Mouse (Mus musculus) limb, embryonic 11.5 days (tissue): ENCODE results near the gene Zfp385b. TPM values are rescaled to one million over a fixed set of nuclear protein-coding genes. Genes with fewer than 3 reads are reported as not detected.

Experiments
- ATAC-seq: fragments of 200-750 bp; cut with Nextera tagmentation; 2 replicates; pipeline ENCODE4 v1.8.0; 2017; ENCODE audit warnings: low read depth; ENCODE audit not compliant: insufficient number of reproducible peaks, low FRiP score, low TSS enrichment
- DNase-seq: peaks from one replicate; pipeline ENCODE4 v3.0.0-alpha.2; 2015; ENCODE audit warnings: low spot score
- H3K27ac ChIP-seq: fragments of 300-500 bp; sonication (generic); replicated peaks from 2 replicates; pipeline ENCODE4 v1.5.1; 2014; ENCODE audit warnings: low read depth, mild to moderate bottlenecking, low read length
- H3K27me3 ChIP-seq: fragments of 300-500 bp; sonication (generic); 2 replicates; pipeline ENCODE4 v1.6.1; 2014; ENCODE audit warnings: mild to moderate bottlenecking, low read length, mixed read lengths; ENCODE audit not compliant: control insufficient read depth, insufficient read depth
- H3K36me3 ChIP-seq: fragments of 300-500 bp; sonication (generic); 2 replicates; pipeline ENCODE4 v1.6.1; 2014; ENCODE audit warnings: mild to moderate bottlenecking, low read length, moderate library complexity, mixed read lengths; ENCODE audit not compliant: control insufficient read depth, insufficient read depth
- H3K4me1 ChIP-seq: fragments of 300-500 bp; sonication (generic); 2 replicates; pipeline ENCODE4 v1.6.1; 2014; ENCODE audit warnings: low read length, mixed read lengths; ENCODE audit not compliant: control insufficient read depth, insufficient read depth
- H3K4me2 ChIP-seq: fragments of 300-500 bp; sonication (generic); 2 replicates; pipeline ENCODE4 v1.6.1; 2014; ENCODE audit warnings: low read depth, mild to moderate bottlenecking, moderate library complexity; ENCODE audit not compliant: severe bottlenecking
- H3K4me3 ChIP-seq: fragments of 300-500 bp; sonication (generic); 2 replicates; pipeline ENCODE4 v1.5.1; 2014; ENCODE audit warnings: low read depth, low read length
- H3K9ac ChIP-seq: fragments of 300-500 bp; sonication (generic); 2 replicates; pipeline ENCODE4 v1.6.1; 2014; ENCODE audit warnings: mild to moderate bottlenecking, low read length
- H3K9me3 ChIP-seq: fragments of 300-500 bp; sonication (generic); 2 replicates; pipeline ENCODE4 v1.6.1; 2016; ENCODE audit warnings: low read length; ENCODE audit not compliant: control insufficient read depth
- WGBS: fragments of 180-500 bp; shearing (Covaris S2); extraction: QIAGEN DNeasy Blood & Tissue Kit; methylation state at CpG from one replicate; pipeline ENCODE4 v1.1.7; 2014; 5-methylcytosine and 5-hydroxymethylcytosine counted together
- polyA plus RNA-seq: library from polyadenylated mRNA; unstranded; fragments of >200 nt; fragmentation: Nextera tagmentation; extraction: Ambion mirVana; gene quantifications from 2 replicates; pipeline ENCODE4 v1.2.1, GENCODE M21; 2014

The Zfp385b gene
- polyA plus RNA-seq, 1 experiment from 2014 or later, result 0.64 TPM

DNA sequence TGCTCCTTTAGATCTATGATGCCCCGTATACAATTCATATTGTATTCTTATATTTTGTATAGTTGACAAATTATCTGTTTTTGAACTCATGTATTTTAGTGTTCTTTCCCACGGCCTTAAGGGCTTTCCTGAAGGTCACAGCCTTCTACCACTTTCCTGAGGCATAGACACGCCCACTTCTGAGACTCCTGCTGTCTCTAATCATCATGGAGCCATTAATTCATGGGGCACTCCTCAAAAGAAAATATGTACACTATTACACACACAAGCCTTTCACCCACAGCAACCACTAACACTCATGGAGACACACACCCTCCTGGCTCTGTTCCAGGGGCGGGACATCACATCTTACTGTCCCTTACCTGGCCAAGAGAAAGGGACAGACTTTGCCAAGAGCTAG lies 232.1 kb downstream of the Zfp385b start:
- H3K4me2 ChIP-seq, result no peak overlapping the region
- no peak for DNase-seq
- 84% methylated on average over 4 of the region's 4 CpGs for WGBS

GRCm38 (mm10) chr2:77586581-77587360 lies 232.7 kb downstream of the Zfp385b start:
- H3K36me3 ChIP-seq, result no peaks in the 10 kb centered on the region
- H3K9me3 ChIP-seq, result no peaks in the 10 kb centered on the region
- ATAC-seq (no peak), DNase-seq (no peak)
- H3K27me3 ChIP-seq, result no peaks in the 10 kb centered on the region
- WGBS, result 80% methylated on average over 4 of the region's 4 CpGs
- H3K4me3 ChIP-seq, result no peak overlapping the region
- H3K27ac ChIP-seq, result no peak overlapping the region
- H3K9ac ChIP-seq, result no peak overlapping the region
- H3K4me2 ChIP-seq, result no peak overlapping the region
- no peaks in the 10 kb centered on the region for H3K4me1 ChIP-seq

More for the DNA sequence above, 232.1 kb downstream of the Zfp385b start:
- no peak for ATAC-seq
- Histone ChIP-seq H3K4me3 (no peak overlapping the region), H3K27me3 (no peaks in the 10 kb centered on the region), H3K9me3 (no peaks in the 10 kb centered on the region), H3K27ac (no peak overlapping the region), H3K4me1 (no peaks in the 10 kb centered on the region), H3K36me3 (no peaks in the 10 kb centered on the region), H3K9ac (no peak overlapping the region)

GRCm38 (mm10) chr2:77583586-77583985 lies 235.9 kb downstream of the Zfp385b start:
- no peaks in the 10 kb centered on the region for H3K36me3 ChIP-seq
- no peaks in the 10 kb centered on the region for H3K27me3 ChIP-seq
- WGBS, result 83% methylated on average over 1 of the region's 1 CpGs
- H3K4me3 ChIP-seq, result no peak overlapping the region
- no peak overlapping the region for H3K4me2 ChIP-seq
- no peak for DNase-seq
- no peak overlapping the region for H3K9ac ChIP-seq
- H3K4me1 ChIP-seq, result no peaks in the 10 kb centered on the region
- no peak for ATAC-seq
- H3K9me3 ChIP-seq, result no peaks in the 10 kb centered on the region
- H3K27ac ChIP-seq, result no peak overlapping the region

- no peak overlapping the region for H3K4me2 ChIP-seq
- H3K4me3 ChIP-seq, result no peak overlapping the region
- no peaks in the 10 kb centered on the region for H3K27me3 ChIP-seq
- DNase-seq, result no peak
- no peaks in the 10 kb centered on the region for H3K4me1 ChIP-seq
- no peaks in the 10 kb centered on the region for H3K36me3 ChIP-seq
- no peak overlapping the region for H3K27ac ChIP-seq
- no peak for ATAC-seq
- 80% methylated on average over 1 of the region's 1 CpGs for WGBS
- no peaks in the 10 kb centered on the region for H3K9me3 ChIP-seq
- H3K9ac ChIP-seq, result no peak overlapping the region
These were observed 242.9 kb downstream of the Zfp385b start for GRCm38 (mm10) chr2:77576571-77576970.

GRCm38 (mm10) chr2:77567528-77568435 lies 251.7 kb downstream of the Zfp385b start:
- Histone ChIP-seq H3K4me1 (no peaks in the 10 kb centered on the region), H3K4me3 (no peak overlapping the region), H3K27ac (no peak overlapping the region), H3K9me3 (no peaks in the 10 kb centered on the region), H3K27me3 (no peaks in the 10 kb centered on the region), H3K9ac (no peak overlapping the region), H3K4me2 (no peak overlapping the region), H3K36me3 (no peaks in the 10 kb centered on the region)
- WGBS, result 79% methylated on average over 15 of the region's 15 CpGs
- no peak for DNase-seq
- no peak for ATAC-seq

- WGBS, result 46% methylated on average over 1 of the region's 1 CpGs
These were observed 255.7 kb downstream of the Zfp385b start for GRCm38 (mm10) chr2:77563706-77564105.

GRCm38 (mm10) chr2:77561941-77562340 lies 257.5 kb downstream of the Zfp385b start:
- WGBS, result 94% methylated on average over 5 of the region's 5 CpGs
- no peaks in the 10 kb centered on the region for H3K36me3 ChIP-seq
- no peak overlapping the region for H3K27ac ChIP-seq
- H3K9me3 ChIP-seq, result no peaks in the 10 kb centered on the region
- no peak for ATAC-seq
- no peak overlapping the region for H3K9ac ChIP-seq
- no peaks in the 10 kb centered on the region for H3K27me3 ChIP-seq
- DNase-seq, result no peak
- no peak overlapping the region for H3K4me2 ChIP-seq
- no peaks in the 10 kb centered on the region for H3K4me1 ChIP-seq
- no peak overlapping the region for H3K4me3 ChIP-seq

More at GRCm38 (mm10) chr2:77563706-77564105, 255.7 kb downstream of the Zfp385b start:
- Histone ChIP-seq H3K4me1 (no peaks in the 10 kb centered on the region), H3K4me2 (no peak overlapping the region), H3K36me3 (no peaks in the 10 kb centered on the region), H3K27me3 (no peaks in the 10 kb centered on the region), H3K4me3 (no peak overlapping the region), H3K9me3 (no peaks in the 10 kb centered on the region), H3K9ac (no peak overlapping the region), H3K27ac (no peak overlapping the region)
- no peak for DNase-seq
- no peak for ATAC-seq

GRCm38 (mm10) chr2:77556938-77557337 lies 262.5 kb downstream of the Zfp385b start:
- no peak for ATAC-seq
- Histone ChIP-seq H3K27me3 (no peaks in the 10 kb centered on the region), H3K36me3 (no peaks in the 10 kb centered on the region), H3K27ac (no peak overlapping the region), H3K9me3 (no peaks in the 10 kb centered on the region), H3K4me1 (no peaks in the 10 kb centered on the region), H3K4me2 (no peak overlapping the region), H3K9ac (no peak overlapping the region), H3K4me3 (no peak overlapping the region)
- DNase-seq, result no peak
- WGBS, result 89% methylated on average over 4 of the region's 4 CpGs
